Mouse (Mus musculus) heart, adult 2 months (tissue): Measurements from ENCODE around the gene Csnk1g2.

Experiments
- CTCF ChIP-seq: fragments of 200-600 bp; IDR thresholded peaks from 2 replicates; pipeline ENCODE4 v1.8.1; 2022; ENCODE audit warnings: antibody characterized with exemption, mild to moderate bottlenecking, moderate library complexity
- POLR2A ChIP-seq: fragments of 200-500 bp; IDR thresholded peaks from 2 replicates; pipeline ENCODE4 v1.6.1; 2011; ENCODE audit warnings: mild to moderate bottlenecking, low read depth, low read length, control low read depth; ENCODE audit not compliant: insufficient read depth

DNA sequence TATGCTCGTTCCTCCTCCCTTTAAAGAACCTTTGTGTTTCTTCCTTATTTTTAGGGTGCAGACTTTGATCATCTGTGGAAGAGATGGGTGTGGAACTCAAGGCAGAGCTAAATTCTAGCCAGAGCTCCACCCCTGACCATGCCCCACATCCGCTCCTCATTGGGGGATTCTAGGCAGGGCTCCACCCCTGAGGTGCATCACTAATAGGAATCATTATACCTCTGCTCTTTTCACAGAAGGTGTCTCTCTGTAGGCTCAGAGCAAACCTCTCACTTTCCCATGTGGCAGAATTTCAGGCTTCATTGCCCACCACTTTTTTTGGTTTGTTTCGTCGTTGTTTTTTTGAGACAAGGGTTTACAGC lies 36.2 kb downstream of the Csnk1g2 start:
- TF ChIP-seq CTCF, result no peak
- no peak for TF ChIP-seq POLR2A
